Mouse (Mus musculus): ENCODE results near the gene Znrf1.

GRCm38 (mm10) chr8:111512941-111513340 lies 23.0 kb upstream of the Znrf1 start:
- no peak for TF ChIP-seq CTCF (IDR thresholded peaks at IDR 0.05; ENCODE audit: extremely low read depth, insufficient read length, insufficient replicate concordance, low read depth, low read length)
- TF ChIP-seq POLR2A (IDR thresholded peaks at IDR 0.05; ENCODE audit: low read depth, low read length), result no peak

All from small intestine, adult 2 months (tissue).